26 mouse cellular contexts compared by ENCODE assay signal in genomic region chr1:60614902-60615301, GRCm38 (mm10). TPM values are rescaled to one million over a fixed set of nuclear protein-coding genes. Genes with fewer than 3 reads are reported as not detected.
DNase-seq lines count a peak whose midpoint lies in the region; ATAC-seq and TF ChIP-seq lines count a peak whose summit lies in the region.
"Had no signal": no experiment of that assay in that cellular context is flagged by ENCODE, and none has a peak within 500 bp of the region (broad histone marks: within the 10 kb centered on the region; RNA-seq: fewer than 3 reads in every experiment).

No protein-coding gene starts in this region.

- H3K27me3 ChIP-seq in heart, embryonic 11.5 days (ENCODE audit: control insufficient read depth, insufficient read depth, low read length) = no peaks in the 10 kb centered on the region
- H3K27me3 ChIP-seq in kidney, adult 2 months (replicated peaks; ENCODE audit: control insufficient read depth, insufficient read depth, low read length) = no peaks in the 10 kb centered on the region
- no peaks in the 10 kb centered on the region for H3K27me3 ChIP-seq in kidney, embryonic 15.5 days
- H3K27me3 ChIP-seq: embryonic facial prominence, embryonic 12.5 days; forebrain, embryonic 12.5 days; liver, embryonic 15.5 days; lung, embryonic 15.5 days had no signal

- 65% methylated on average over 1 of the region's 1 CpGs for WGBS in heart, embryonic 11.5 days (ENCODE audit: insufficient replicate concordance)
- 12% methylated on average over 1 of the region's 1 CpGs for WGBS in kidney, adult 2 months
- WGBS in kidney, embryonic 15.5 days = 43% methylated on average over 1 of the region's 1 CpGs

- no peak for ATAC-seq in heart, embryonic 11.5 days (replicated peaks; ENCODE audit: insufficient number of reproducible peaks, low FRiP score, low TSS enrichment)
- ATAC-seq in kidney, embryonic 15.5 days (replicated peaks; ENCODE audit: low FRiP score) = no peak
- ATAC-seq: hindbrain, embryonic 16.5 days; intestine, embryonic 16.5 days had no signal

- no peaks in the 10 kb centered on the region for H3K9me3 ChIP-seq in heart, embryonic 11.5 days (replicated peaks; ENCODE audit: control insufficient read depth, low read length)
- H3K9me3 ChIP-seq in kidney, embryonic 15.5 days (replicated peaks) = no peaks in the 10 kb centered on the region
- H3K9me3 ChIP-seq: embryonic facial prominence, embryonic 12.5 days; forebrain, embryonic 12.5 days; heart, embryonic 10.5 days; hindbrain, embryonic 10.5 days; limb, embryonic 10.5 days; liver, embryonic 15.5 days; lung, embryonic 15.5 days had no signal

- TF ChIP-seq CTCF in kidney, adult 2 months (conservative IDR thresholded peaks at IDR 0.05; ENCODE audit: insufficient read depth, insufficient read length, low read depth, low read length) = no peak

- H3K4me1 ChIP-seq in heart, embryonic 11.5 days (ENCODE audit: control insufficient read depth, insufficient read depth, low read length) = peaks cover 3% of the 10 kb centered on the region
- H3K4me1 ChIP-seq in kidney, adult 2 months (ENCODE audit: control insufficient read depth, insufficient read depth, low read length) = no peaks in the 10 kb centered on the region
- H3K4me1 ChIP-seq in kidney, embryonic 15.5 days = no peaks in the 10 kb centered on the region
- H3K4me1 ChIP-seq: embryonic facial prominence, embryonic 12.5 days; forebrain, embryonic 12.5 days; hindbrain, embryonic 10.5 days; limb, embryonic 10.5 days; liver, embryonic 15.5 days had no signal

- no peak overlapping the region for H3K4me3 ChIP-seq in heart, embryonic 11.5 days (ENCODE audit: low read depth, low read length)
- H3K4me3 ChIP-seq in kidney, adult 2 months (ENCODE audit: insufficient read depth, low read depth, low read length) = no peak overlapping the region
- no peak overlapping the region for H3K4me3 ChIP-seq in kidney, embryonic 15.5 days (replicated peaks)
- H3K4me3 ChIP-seq: embryonic facial prominence, embryonic 12.5 days; erythroblast, embryonic 14.5 days; forebrain, embryonic 12.5 days; heart, embryonic 10.5 days; hindbrain, embryonic 10.5 days; limb, embryonic 10.5 days; liver, embryonic 15.5 days; lung, embryonic 15.5 days had no signal

- H3K27ac ChIP-seq in heart, embryonic 11.5 days (ENCODE audit: low read depth, low read length) = no peak overlapping the region
- no peak overlapping the region for H3K27ac ChIP-seq in kidney, adult 2 months (ENCODE audit: insufficient read depth, low read depth, low read length)
- no peak overlapping the region for H3K27ac ChIP-seq in kidney, embryonic 15.5 days
- H3K27ac ChIP-seq: embryonic facial prominence, embryonic 12.5 days; forebrain, embryonic 12.5 days; heart, embryonic 10.5 days; hindbrain, embryonic 10.5 days; limb, embryonic 10.5 days; liver, embryonic 15.5 days; lung, embryonic 15.5 days had no signal

- DNase-seq in heart, adult 11 months = peak; percentile 87
- peak; percentile 29 for DNase-seq in kidney, adult 2 months
- DNase-seq in NIH3T3 (ENCODE audit: low read depth) (peak; percentile 45), adipocyte (ENCODE audit: low spot score) (no peak)
- DNase-seq in ovary, postnatal 14 days (ENCODE audit: low spot score) = no peak
- DNase-seq: adrenal gland, postnatal 36 days; cerebellum, adult 11-12 months; cerebellum, postnatal 14 days; gastrocnemius, postnatal 10 days; liver; lung, postnatal 4 days; midbrain, embryonic 14.5 days; right cerebral cortex, postnatal 25 days; thymus, postnatal 14 days had no signal

- no peaks in the 10 kb centered on the region for H3K36me3 ChIP-seq in heart, embryonic 11.5 days (ENCODE audit: control insufficient read depth, insufficient read depth, low read length)
- no peaks in the 10 kb centered on the region for H3K36me3 ChIP-seq in kidney, adult 2 months (ENCODE audit: control insufficient read depth, insufficient read depth, low read length)
- H3K36me3 ChIP-seq in kidney, embryonic 15.5 days = no peaks in the 10 kb centered on the region
- H3K36me3 ChIP-seq: embryonic facial prominence, embryonic 12.5 days; forebrain, embryonic 12.5 days; heart, embryonic 10.5 days; hindbrain, embryonic 10.5 days; limb, embryonic 10.5 days; liver, embryonic 15.5 days; lung, embryonic 15.5 days had no signal

- TF ChIP-seq POLR2A in kidney, adult 2 months (IDR thresholded peaks at IDR 0.05; ENCODE audit: low read depth, low read length) = no peak

- no peak overlapping the region for H3K4me2 ChIP-seq in heart, embryonic 11.5 days
- no peak overlapping the region for H3K4me2 ChIP-seq in kidney, embryonic 15.5 days
- H3K4me2 ChIP-seq: embryonic facial prominence, embryonic 12.5 days; forebrain, embryonic 12.5 days; liver, embryonic 15.5 days; lung, embryonic 15.5 days had no signal

- no peak overlapping the region for H3K9ac ChIP-seq in heart, embryonic 11.5 days (ENCODE audit: low read depth, low read length)
- no peak overlapping the region for H3K9ac ChIP-seq in kidney, embryonic 15.5 days
- H3K9ac ChIP-seq: embryonic facial prominence, embryonic 12.5 days; forebrain, embryonic 12.5 days; liver, embryonic 15.5 days; lung, embryonic 15.5 days had no signal

RNA-seq across cellular contexts. Expression of gene Raph1, which starts 48.0 kb away (rescaled TPM):
- 56.7 and 66.0 TPM in 2 replicates for polyA plus RNA-seq in heart, embryonic 11.5 days (2014; fragmentation: Nextera tagmentation; extraction: Ambion mirVana)
- 5.0 and 5.7 TPM in 2 replicates for polyA plus RNA-seq in kidney, adult 2 months (2012; rRNA removed)
- polyA plus RNA-seq in kidney, embryonic 15.5 days (2015; fragmentation: Nextera tagmentation; extraction: Ambion mirVana) = 35.1 and 36.4 TPM in 2 replicates

Comparison
In these comparisons a context has a peak if more than half of its experiments do, and no peak if none do; other contexts are left out.
1. DNase-seq: peak in heart, adult 11 months (single experiment), kidney, adult 2 months (single experiment) and NIH3T3 (single experiment); none in adipocyte (single experiment) and ovary, postnatal 14 days (single experiment).